Mouse (Mus musculus) cerebellum, adult (tissue): Measurements from ENCODE around the gene Timm29.

Experiments used
- ATAC-seq: cut with Nextera tagmentation; 2 replicates; pipeline ENCODE4 v1.9.2; 2017; ENCODE audit warnings: mild to moderate bottlenecking, moderate library complexity, mixed read lengths; ENCODE audit not compliant: insufficient number of reproducible peaks, low FRiP score, low TSS enrichment

The Timm29 gene

GRCm38 (mm10) chr9:21615617-21616231 is 23.2 kb downstream of the Timm29 start, which contains the start of gene Smarca4:
Gene Smarca4 (plus strand): TSS chr9:21616169.
- peak; percentile 96 for ATAC-seq

- peak; percentile 60; the same call in 1 of the 2 replicates for ATAC-seq
Observed at GRCm38 (mm10) chr9:21616232-21616781, 23.8 kb downstream of the Timm29 start.

GRCm38 (mm10) chr9:21617066-21617465 is 24.5 kb downstream of the Timm29 start:
- no peak for ATAC-seq

- no peak for ATAC-seq
Observed at GRCm38 (mm10) chr9:21620229-21620628, 27.7 kb downstream of the Timm29 start.

- ATAC-seq, result no peak
Observed at GRCm38 (mm10) chr9:21622676-21623075, 30.2 kb downstream of the Timm29 start.

GRCm38 (mm10) chr9:21625342-21626339 is 33.1 kb downstream of the Timm29 start:
- no peak for ATAC-seq

- ATAC-seq, result no peak
Observed at GRCm38 (mm10) chr9:21626571-21626970, 34.0 kb downstream of the Timm29 start.

- no peak for ATAC-seq
Observed at GRCm38 (mm10) chr9:21627145-21627795, 34.7 kb downstream of the Timm29 start.

GRCm38 (mm10) chr9:21630673-21631072 is 38.2 kb downstream of the Timm29 start:
- ATAC-seq, result no peak

- no peak for ATAC-seq
Observed at GRCm38 (mm10) chr9:21633106-21633505, 40.6 kb downstream of the Timm29 start.

- ATAC-seq, result no peak
Observed at GRCm38 (mm10) chr9:21635639-21636038, 43.1 kb downstream of the Timm29 start.

- peak; percentile 12; the same call in 1 of the 2 replicates for ATAC-seq
Observed at GRCm38 (mm10) chr9:21639031-21639430, 46.5 kb downstream of the Timm29 start.
